In genomic region chr17:34203444-34203843, GRCm38 (mm10) we compare ENCODE assay signal across 7 mouse cellular contexts. TPM values are rescaled to one million over a fixed set of nuclear protein-coding genes. Genes with fewer than 3 reads are reported as not detected.
A peak's percentile ranks its signal among the peaks of the same experiment; 100 is the strongest.
DNase-seq lines count a peak whose midpoint lies in the region; ATAC-seq lines count a peak whose summit lies in the region.

TSS of gene Tap2 (plus strand) at chr17:34203527.

- DNase-seq in thymus, postnatal 25 days = peak; percentile 36
- DNase-seq in thymus, postnatal 14 days = no peak
- no peak for DNase-seq in heart, postnatal 14 days
- no peak for DNase-seq in right cerebral cortex, postnatal 25 days
- DNase-seq in spleen, postnatal 4 days (ENCODE audit: low spot score in 2 of 2) = no peak

- 74% methylated on average over 5 of the region's 5 CpGs for WGBS in liver, embryonic 16.5 days (ENCODE audit: insufficient replicate concordance)

- ATAC-seq in common myeloid progenitor, adult 5-6 weeks (replicated peaks; ENCODE audit: low read depth, poor library complexity, severe bottlenecking) = no peak
- no peak for ATAC-seq in liver, embryonic 16.5 days (ENCODE audit: low read depth)

- H3K36me3 ChIP-seq in liver, embryonic 16.5 days (ENCODE audit: control insufficient read depth, insufficient read depth) = no peaks in the 10 kb centered on the region

- H3K27ac ChIP-seq in liver, embryonic 16.5 days (ENCODE audit: low read length) = no peak within 1 kb of the TSS; the same call in 1 of the 2 replicates

- peak within 1 kb of the TSS; percentile 95 for H3K4me2 ChIP-seq in liver, embryonic 16.5 days (ENCODE audit: low read depth, low read length)

- intact Hi-C loops in heart, postnatal 14 days (cut with DNase I) = loop anchor here (5.0 kb wide), 1 partner anchor 34 kb away; the partner anchor contains the start of gene H2-Ob

- no peaks in the 10 kb centered on the region for H3K27me3 ChIP-seq in liver, embryonic 16.5 days (ENCODE audit: control insufficient read depth, insufficient read depth, low read depth, low read length)

- peak within 1 kb of the TSS; percentile 85 for H3K4me3 ChIP-seq in liver, embryonic 16.5 days (ENCODE audit: low read depth, low read length)

- no peaks in the 10 kb centered on the region for H3K9me3 ChIP-seq in liver, embryonic 16.5 days (replicated peaks; ENCODE audit: control insufficient read depth, low read length)

- peaks cover 14% of the 10 kb centered on the region for H3K4me1 ChIP-seq in liver, embryonic 16.5 days (ENCODE audit: control insufficient read depth, low read depth, low read length)

- H3K9ac ChIP-seq in liver, embryonic 16.5 days (ENCODE audit: low read depth, low read length) = peak within 1 kb of the TSS; percentile 84

RNA-seq across cellular contexts. Expression of gene Tap2, which starts in this region (rescaled TPM):
- total RNA-seq in common myeloid progenitor, adult 5-6 weeks (2017) = 80.1 and 87.6 TPM in 2 replicates
- 10 to 100 TPM; 18.9 to 20.7 TPM for total RNA-seq in heart, postnatal 14 days (2021)
- 6.7 TPM in 2 replicates for polyA plus RNA-seq in liver, embryonic 16.5 days (2015; fragmentation: Nextera tagmentation; extraction: Ambion mirVana)
